Mouse (Mus musculus) naive thymus-derived CD4-positive, alpha-beta T cell, adult 2 months (primary cell): ENCODE results near the gene Xrcc5.

ENCODE experiments used
- DNase-seq: peaks from one replicate; pipeline ENCODE4 v3.0.0-alpha.2; 2011; ENCODE audit warnings: low read depth

The Xrcc5 gene

GRCm38 (mm10) chr1:72390420-72390819 is 83.2 kb downstream of the Xrcc5 start:
- DNase-seq, result no peak

GRCm38 (mm10) chr1:72399720-72400401 is 92.6 kb downstream of the Xrcc5 start:
- no peak for DNase-seq

GRCm38 (mm10) chr1:72400616-72401015 is 93.4 kb downstream of the Xrcc5 start:
- DNase-seq, result no peak

- no peak for DNase-seq
Measured at GRCm38 (mm10) chr1:72401331-72402069, 94.3 kb downstream of the Xrcc5 start.

GRCm38 (mm10) chr1:72406505-72407079 is 99.4 kb downstream of the Xrcc5 start:
- DNase-seq, result no peak

GRCm38 (mm10) chr1:72409936-72410335 is 102.7 kb downstream of the Xrcc5 start:
- DNase-seq, result no peak

GRCm38 (mm10) chr1:72411108-72411507 is 103.9 kb downstream of the Xrcc5 start:
- DNase-seq, result no peak

- no peak for DNase-seq
Measured at GRCm38 (mm10) chr1:72413205-72413604, 106.0 kb downstream of the Xrcc5 start.

- DNase-seq, result no peak
Measured at GRCm38 (mm10) chr1:72414133-72414532, 106.9 kb downstream of the Xrcc5 start.

- DNase-seq, result no peak
Measured at GRCm38 (mm10) chr1:72414561-72415253, 107.5 kb downstream of the Xrcc5 start.

- no peak for DNase-seq
Measured at GRCm38 (mm10) chr1:72418744-72419655, 111.8 kb downstream of the Xrcc5 start.

- no peak for DNase-seq
Measured at GRCm38 (mm10) chr1:72420220-72420619, 113.0 kb downstream of the Xrcc5 start.

GRCm38 (mm10) chr1:72422121-72422520 is 114.9 kb downstream of the Xrcc5 start:
- no peak for DNase-seq

GRCm38 (mm10) chr1:72426456-72426855 is 119.2 kb downstream of the Xrcc5 start:
- no peak for DNase-seq

GRCm38 (mm10) chr1:72428526-72428925 is 121.3 kb downstream of the Xrcc5 start:
- DNase-seq, result no peak

- DNase-seq, result no peak
Measured at GRCm38 (mm10) chr1:72429107-72429807, 122.0 kb downstream of the Xrcc5 start.

- DNase-seq, result no peak
Measured at GRCm38 (mm10) chr1:72432579-72432978, 125.4 kb downstream of the Xrcc5 start.

GRCm38 (mm10) chr1:72434510-72434909 is 127.3 kb downstream of the Xrcc5 start:
- DNase-seq, result no peak

- DNase-seq, result no peak
Measured at GRCm38 (mm10) chr1:72436967-72437366, 129.7 kb downstream of the Xrcc5 start.

GRCm38 (mm10) chr1:72439146-72439545 is 131.9 kb downstream of the Xrcc5 start:
- no peak for DNase-seq

- DNase-seq, result no peak
Measured at GRCm38 (mm10) chr1:72442747-72443146, 135.5 kb downstream of the Xrcc5 start.
